Mouse (Mus musculus): ENCODE data around the gene Hoga1. TPM values are rescaled to one million over a fixed set of nuclear protein-coding genes. Genes with fewer than 3 reads are reported as not detected.

Hoga1 gene
- polyA plus RNA-seq, 1 experiment from 2014 or later = 1.3 TPM

DNA sequence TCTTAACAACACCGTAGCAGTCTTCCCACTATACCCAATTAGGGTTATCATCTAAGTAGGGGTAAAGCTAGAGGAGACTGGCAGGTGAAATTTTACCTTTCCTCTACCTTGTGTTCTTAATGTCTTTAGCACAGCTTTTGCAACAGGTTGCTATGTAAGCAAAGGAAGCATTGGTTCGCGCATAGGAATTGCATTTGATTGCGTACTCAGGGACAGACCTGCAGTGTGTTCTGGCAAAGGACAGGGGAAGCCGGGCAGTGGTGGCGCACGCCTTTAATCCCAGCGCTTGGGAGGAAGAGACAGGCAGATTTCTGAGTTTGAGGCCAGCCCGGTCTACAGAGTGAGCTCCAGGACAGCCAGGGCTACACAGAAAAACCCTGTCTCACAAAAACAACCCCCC is 72.7 kb downstream of the Hoga1 start:
- WGBS = 95% methylated on average over 9 of the region's 9 CpGs
- H3K36me3 ChIP-seq (ENCODE audit: control insufficient read depth, insufficient read depth, low read length) = peaks cover 83% of the 10 kb centered on the region

DNA sequence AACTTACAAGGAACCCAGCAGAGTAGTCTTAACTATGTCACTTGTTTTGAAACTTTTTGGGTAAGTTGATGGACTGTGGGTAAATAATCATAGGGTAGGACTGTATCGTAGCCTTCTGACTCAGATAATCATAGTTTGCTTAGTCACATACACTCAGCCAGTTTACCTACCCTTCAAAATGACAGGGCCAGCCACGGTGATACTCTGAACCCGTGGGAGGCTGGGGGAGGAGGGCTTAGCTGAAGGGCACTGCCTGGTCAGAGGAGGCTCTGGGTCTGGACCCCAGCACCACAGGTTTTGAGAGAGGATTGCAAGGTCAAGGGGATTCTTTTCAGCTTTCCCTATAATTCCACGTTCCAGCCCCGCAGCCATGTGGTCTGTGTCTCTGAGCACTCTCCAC is 73.2 kb downstream of the Hoga1 start:
- ATAC-seq (ENCODE audit: low FRiP score, low TSS enrichment) (no peak), DNase-seq (no peak)
- Histone ChIP-seq H3K9ac (replicated peaks; ENCODE audit: low read length) (no peak overlapping the region), H3K27ac (replicated peaks; ENCODE audit: low read depth, low read length) (no peak overlapping the region), H3K4me1 (ENCODE audit: control insufficient read depth, insufficient read depth, low read length) (no peaks in the 10 kb centered on the region), H3K27me3 (ENCODE audit: control insufficient read depth, insufficient read depth, low read length) (no peaks in the 10 kb centered on the region), H3K9me3 (ENCODE audit: control insufficient read depth, low read length) (no peaks in the 10 kb centered on the region), H3K4me2 (ENCODE audit: low read length) (no peak overlapping the region), H3K36me3 (ENCODE audit: control insufficient read depth, insufficient read depth, low read length) (peaks cover 82% of the 10 kb centered on the region), H3K4me3 (replicated peaks; ENCODE audit: low read depth, low read length) (no peak overlapping the region)
- 88% methylated on average over 5 of the region's 5 CpGs for WGBS

More for the DNA sequence above, 72.7 kb downstream of the Hoga1 start:
- no peak overlapping the region for H3K4me2 ChIP-seq (ENCODE audit: low read length)
- no peaks in the 10 kb centered on the region for H3K27me3 ChIP-seq (ENCODE audit: control insufficient read depth, insufficient read depth, low read length)
- H3K27ac ChIP-seq (replicated peaks; ENCODE audit: low read depth, low read length) = no peak overlapping the region
- H3K9ac ChIP-seq (replicated peaks; ENCODE audit: low read length) = no peak overlapping the region
- H3K9me3 ChIP-seq (ENCODE audit: control insufficient read depth, low read length) = no peaks in the 10 kb centered on the region
- ATAC-seq (ENCODE audit: low FRiP score, low TSS enrichment) = no peak
- DNase-seq = no peak
- H3K4me1 ChIP-seq (ENCODE audit: control insufficient read depth, insufficient read depth, low read length) = no peaks in the 10 kb centered on the region
- no peak overlapping the region for H3K4me3 ChIP-seq (replicated peaks; ENCODE audit: low read depth, low read length)

DNA sequence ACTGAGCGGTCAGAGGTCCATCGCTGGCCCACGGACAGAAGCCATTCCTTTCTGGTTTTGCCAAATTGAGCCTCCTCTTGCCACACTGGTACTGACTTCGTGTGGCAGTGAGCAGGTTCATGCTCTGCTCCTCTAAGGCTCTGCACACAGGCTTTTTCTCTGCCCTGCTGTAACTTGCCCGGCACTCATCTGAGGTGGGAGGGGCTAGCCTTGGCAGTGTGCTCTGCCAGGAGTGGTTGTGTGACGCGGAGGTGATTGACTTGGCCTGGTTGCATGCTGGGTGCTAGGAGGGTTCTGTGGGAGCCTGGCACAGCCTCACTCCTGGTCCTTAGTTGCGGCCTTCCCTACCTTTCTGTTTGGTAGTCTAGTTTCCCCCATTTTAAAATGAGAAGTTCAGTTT is 75.0 kb downstream of the Hoga1 start:
- Histone ChIP-seq H3K27ac (replicated peaks; ENCODE audit: low read depth, low read length) (no peak overlapping the region), H3K4me1 (ENCODE audit: control insufficient read depth, insufficient read depth, low read length) (no peaks in the 10 kb centered on the region), H3K36me3 (ENCODE audit: control insufficient read depth, insufficient read depth, low read length) (peaks cover 81% of the 10 kb centered on the region), H3K9me3 (ENCODE audit: control insufficient read depth, low read length) (no peaks in the 10 kb centered on the region), H3K9ac (replicated peaks; ENCODE audit: low read length) (no peak overlapping the region), H3K4me2 (ENCODE audit: low read length) (no peak overlapping the region), H3K27me3 (ENCODE audit: control insufficient read depth, insufficient read depth, low read length) (no peaks in the 10 kb centered on the region), H3K4me3 (replicated peaks; ENCODE audit: low read depth, low read length) (no peak overlapping the region)
- WGBS = 96% methylated on average over 8 of the region's 8 CpGs
- DNase-seq (no peak), ATAC-seq (ENCODE audit: low FRiP score, low TSS enrichment) (no peak)

Other genes starting within 250 kb of the Hoga1 start
- 4.7 and 8.5 TPM in 2 replicates for gene Arhgap19, start 243.6 kb upstream of the Hoga1 start, polyA plus RNA-seq (2014; fragmentation: Nextera tagmentation; extraction: Ambion mirVana)
- gene Frat1, start 215.6 kb upstream of the Hoga1 start, polyA plus RNA-seq (2014; fragmentation: Nextera tagmentation; extraction: Ambion mirVana) = 30.6 and 32.7 TPM in 2 replicates
- 5.6 and 7.3 TPM in 2 replicates for gene Frat2, start 197.5 kb upstream of the Hoga1 start, polyA plus RNA-seq (2014; fragmentation: Nextera tagmentation; extraction: Ambion mirVana)
- 12.5 TPM in 2 replicates for gene Rrp12, start 149.4 kb upstream of the Hoga1 start, polyA plus RNA-seq (2014; fragmentation: Nextera tagmentation; extraction: Ambion mirVana)
- 451 and 465 TPM in 2 replicates for gene Pgam1, start 133.7 kb upstream of the Hoga1 start, polyA plus RNA-seq (2014; fragmentation: Nextera tagmentation; extraction: Ambion mirVana)
- gene Exosc1, start 112.2 kb upstream of the Hoga1 start, polyA plus RNA-seq (2014; fragmentation: Nextera tagmentation; extraction: Ambion mirVana) = 56.4 and 57.4 TPM in 2 replicates
- gene Zdhhc16, start 112.1 kb upstream of the Hoga1 start, polyA plus RNA-seq (2014; fragmentation: Nextera tagmentation; extraction: Ambion mirVana) = 72.3 and 72.8 TPM in 2 replicates
- 28.1 and 30.4 TPM in 2 replicates for gene Mms19, start 64.5 kb upstream of the Hoga1 start, polyA plus RNA-seq (2014; fragmentation: Nextera tagmentation; extraction: Ambion mirVana)
- 6.3 and 6.9 TPM in 2 replicates for gene Ubtd1, start 63.8 kb upstream of the Hoga1 start, polyA plus RNA-seq (2014; fragmentation: Nextera tagmentation; extraction: Ambion mirVana)
- 0.45 and 1.00 TPM in 2 replicates for gene Ankrd2, start 9.6 kb upstream of the Hoga1 start, polyA plus RNA-seq (2014; fragmentation: Nextera tagmentation; extraction: Ambion mirVana)
- not detected in 2 replicates for gene 4933411K16Rik, start 6.6 kb downstream of the Hoga1 start, polyA plus RNA-seq (2014; fragmentation: Nextera tagmentation; extraction: Ambion mirVana)
- gene Morn4, start 40.7 kb downstream of the Hoga1 start, polyA plus RNA-seq (2014; fragmentation: Nextera tagmentation; extraction: Ambion mirVana) = 144 and 145 TPM in 2 replicates
- 33.1 and 40.8 TPM in 2 replicates for gene Pi4k2a, start 44.9 kb downstream of the Hoga1 start, polyA plus RNA-seq (2014; fragmentation: Nextera tagmentation; extraction: Ambion mirVana)
- 5.8 and 6.0 TPM in 2 replicates for gene Avpi1, start 83.4 kb downstream of the Hoga1 start, polyA plus RNA-seq (2014; fragmentation: Nextera tagmentation; extraction: Ambion mirVana)
- 1.5 and 1.8 TPM in 2 replicates for gene Marveld1, start 101.8 kb downstream of the Hoga1 start, polyA plus RNA-seq (2014; fragmentation: Nextera tagmentation; extraction: Ambion mirVana)
- 35.5 and 46.2 TPM in 2 replicates for gene Zfyve27, start 118.3 kb downstream of the Hoga1 start, polyA plus RNA-seq (2014; fragmentation: Nextera tagmentation; extraction: Ambion mirVana)
- gene Sfrp5, start 156.6 kb downstream of the Hoga1 start, polyA plus RNA-seq (2014; fragmentation: Nextera tagmentation; extraction: Ambion mirVana) = 0.68 and 0.82 TPM in 2 replicates
- gene Golga7b, start 202.0 kb downstream of the Hoga1 start, polyA plus RNA-seq (2014; fragmentation: Nextera tagmentation; extraction: Ambion mirVana) = 34.1 and 42.2 TPM in 2 replicates

All from midbrain, embryonic 14.5 days (tissue).